Mouse (Mus musculus): ENCODE measurements at regions not wholly inside any gene's neighbourhood (a gene's known extent, or its start where the extent isn't known, plus 50 kb on each side); places are given as distances from the start of the nearest gene placed in this dataset.

DNA sequence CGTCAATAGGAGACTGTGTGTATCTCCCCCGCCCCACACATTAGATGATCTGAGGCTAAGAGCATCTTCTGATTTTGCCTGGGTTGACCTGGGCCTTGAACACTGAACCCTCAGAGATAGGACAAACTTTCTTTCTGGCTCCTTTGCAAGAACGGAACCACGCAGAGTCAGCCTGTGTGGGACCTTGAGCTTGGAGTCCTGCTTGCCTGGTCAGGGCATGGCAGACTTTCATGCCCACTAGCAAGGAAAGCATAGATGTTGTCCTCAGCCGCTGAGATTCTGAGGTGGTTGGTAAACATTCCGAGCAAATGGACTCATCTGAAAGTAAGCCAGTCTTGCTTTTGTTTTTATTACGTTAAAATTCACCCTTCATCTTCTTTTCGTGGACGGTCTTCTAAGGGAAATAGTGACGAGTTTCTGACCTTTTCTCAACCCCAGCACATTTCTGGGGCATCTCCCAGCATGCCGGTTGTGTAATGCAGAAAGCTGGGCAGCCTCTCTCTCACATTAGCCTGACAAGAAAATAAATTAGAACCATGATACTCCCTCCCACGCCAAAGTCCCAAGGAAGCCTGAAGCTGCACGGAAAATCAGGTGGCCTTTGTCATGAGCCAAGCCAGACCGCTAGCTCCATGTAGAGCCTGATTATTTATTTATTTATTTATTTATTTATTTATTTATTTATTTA is 79.2 kb upstream of the Ppm1b start:
- no peaks in the 10 kb centered on the region for H3K27me3 ChIP-seq (ENCODE audit: control insufficient read depth, insufficient read depth, low read length)
- H3K9me3 ChIP-seq (replicated peaks; ENCODE audit: control insufficient read depth, low read length) = no peaks in the 10 kb centered on the region
- H3K4me1 ChIP-seq (ENCODE audit: control insufficient read depth, insufficient read depth, low read length) = peaks cover 4% of the 10 kb centered on the region
- WGBS = 69% methylated on average over 14 of the region's 14 CpGs
- H3K27ac ChIP-seq (ENCODE audit: low read length) = no peak overlapping the region
- no peak overlapping the region for H3K4me2 ChIP-seq (ENCODE audit: low read depth, low read length)
- H3K4me3 ChIP-seq (ENCODE audit: low read length) = no peak overlapping the region
- no peaks in the 10 kb centered on the region for H3K36me3 ChIP-seq (ENCODE audit: control insufficient read depth, insufficient read depth)
- H3K9ac ChIP-seq (ENCODE audit: low read length) = no peak overlapping the region
- peak; percentile 65; the same call in 1 of the 2 replicates for ATAC-seq (replicated peaks; ENCODE audit: extremely low read depth, insufficient read depth, low FRiP score)

GRCm38 (mm10) chr17:84877864-84878224 is 78.7 kb upstream of the Ppm1b start:
- peaks cover 4% of the 10 kb centered on the region for H3K4me1 ChIP-seq (ENCODE audit: control insufficient read depth, insufficient read depth, low read length)
- H3K36me3 ChIP-seq (ENCODE audit: control insufficient read depth, insufficient read depth) = no peaks in the 10 kb centered on the region
- peak overlapping the region; percentile 63 for H3K4me2 ChIP-seq (ENCODE audit: low read depth, low read length)
- peak; percentile 32; the same call in 1 of the 2 replicates for ATAC-seq (replicated peaks; ENCODE audit: extremely low read depth, insufficient read depth, low FRiP score)
- no peaks in the 10 kb centered on the region for H3K9me3 ChIP-seq (replicated peaks; ENCODE audit: control insufficient read depth, low read length)
- WGBS = 12% methylated on average over 10 of the region's 10 CpGs
- no peak overlapping the region for H3K27ac ChIP-seq (ENCODE audit: low read length)
- peak overlapping the region; percentile 50 for H3K4me3 ChIP-seq (ENCODE audit: low read length)
- peak overlapping the region; percentile 56; the same call in 1 of the 2 replicates for H3K9ac ChIP-seq (ENCODE audit: low read length)
- H3K27me3 ChIP-seq (ENCODE audit: control insufficient read depth, insufficient read depth, low read length) = no peaks in the 10 kb centered on the region

- Histone ChIP-seq H3K4me3 (ENCODE audit: low read length) (peak overlapping the region; percentile 50; the same call in 1 of the 2 replicates), H3K27me3 (ENCODE audit: control insufficient read depth, insufficient read depth, low read length) (no peaks in the 10 kb centered on the region), H3K9me3 (replicated peaks; ENCODE audit: control insufficient read depth, low read length) (no peaks in the 10 kb centered on the region), H3K36me3 (ENCODE audit: control insufficient read depth, insufficient read depth) (no peaks in the 10 kb centered on the region), H3K4me1 (ENCODE audit: control insufficient read depth, insufficient read depth, low read length) (peaks cover 4% of the 10 kb centered on the region), H3K27ac (ENCODE audit: low read length) (0 out of 2 replicates have a peak overlapping the region, but pooled peaks have one; percentile 12), H3K9ac (ENCODE audit: low read length) (peak overlapping the region; percentile 56; the same call in 1 of the 2 replicates), H3K4me2 (ENCODE audit: low read depth, low read length) (peak overlapping the region; percentile 63)
- WGBS = 79% methylated on average over 5 of the region's 5 CpGs
- no peak for ATAC-seq (replicated peaks; ENCODE audit: extremely low read depth, insufficient read depth, low FRiP score)
Observed at GRCm38 (mm10) chr17:84878316-84878715, 78.2 kb upstream of the Ppm1b start.

GRCm38 (mm10) chr17:84879146-84879545 is 77.4 kb upstream of the Ppm1b start:
- Histone ChIP-seq H3K27ac (ENCODE audit: low read length) (no peak overlapping the region), H3K9ac (ENCODE audit: low read length) (no peak overlapping the region), H3K4me2 (ENCODE audit: low read depth, low read length) (no peak overlapping the region), H3K9me3 (replicated peaks; ENCODE audit: control insufficient read depth, low read length) (no peaks in the 10 kb centered on the region), H3K36me3 (ENCODE audit: control insufficient read depth, insufficient read depth) (no peaks in the 10 kb centered on the region), H3K4me3 (ENCODE audit: low read length) (no peak overlapping the region), H3K4me1 (ENCODE audit: control insufficient read depth, insufficient read depth, low read length) (peaks cover 4% of the 10 kb centered on the region), H3K27me3 (ENCODE audit: control insufficient read depth, insufficient read depth, low read length) (no peaks in the 10 kb centered on the region)
- WGBS = 79% methylated on average over 10 of the region's 10 CpGs
- no peak for ATAC-seq (replicated peaks; ENCODE audit: extremely low read depth, insufficient read depth, low FRiP score)

DNA sequence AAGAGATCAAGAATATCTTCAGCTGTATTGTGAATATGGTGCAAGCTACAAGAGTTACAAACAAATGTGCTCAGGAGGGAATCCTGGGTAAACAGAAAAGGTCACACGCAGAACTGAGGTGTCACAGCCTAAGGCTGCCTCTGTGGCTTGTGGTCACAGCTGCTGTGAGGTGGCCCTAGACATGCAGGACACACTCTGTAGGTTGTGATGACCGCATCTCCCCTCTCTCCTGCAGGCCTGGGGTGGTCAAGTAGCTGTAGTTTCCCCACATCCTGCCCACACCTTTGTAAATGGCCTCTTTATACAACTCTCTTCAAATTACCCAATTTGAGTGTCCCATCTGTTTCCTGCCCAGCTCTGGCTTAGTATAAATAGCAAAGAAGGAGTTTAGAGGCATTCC is 75.6 kb upstream of the Ppm1b start:
- Histone ChIP-seq H3K4me2 (ENCODE audit: low read depth, low read length) (no peak overlapping the region), H3K36me3 (ENCODE audit: control insufficient read depth, insufficient read depth) (no peaks in the 10 kb centered on the region), H3K4me3 (ENCODE audit: low read length) (no peak overlapping the region), H3K9me3 (replicated peaks; ENCODE audit: control insufficient read depth, low read length) (no peaks in the 10 kb centered on the region), H3K4me1 (ENCODE audit: control insufficient read depth, insufficient read depth, low read length) (peaks cover 4% of the 10 kb centered on the region), H3K9ac (ENCODE audit: low read length) (no peak overlapping the region), H3K27me3 (ENCODE audit: control insufficient read depth, insufficient read depth, low read length) (no peaks in the 10 kb centered on the region), H3K27ac (ENCODE audit: low read length) (no peak overlapping the region)
- no peak for ATAC-seq (replicated peaks; ENCODE audit: extremely low read depth, insufficient read depth, low FRiP score)
- WGBS = 78% methylated on average over 2 of the region's 2 CpGs

GRCm38 (mm10) chr17:84888525-84888924 is 68.0 kb upstream of the Ppm1b start:
- H3K9me3 ChIP-seq (replicated peaks; ENCODE audit: control insufficient read depth, low read length) = no peaks in the 10 kb centered on the region
- no peak overlapping the region for H3K4me2 ChIP-seq (ENCODE audit: low read depth, low read length)
- H3K9ac ChIP-seq (ENCODE audit: low read length) = no peak overlapping the region
- WGBS = 80% methylated on average over 5 of the region's 5 CpGs
- no peaks in the 10 kb centered on the region for H3K36me3 ChIP-seq (ENCODE audit: control insufficient read depth, insufficient read depth)
- no peaks in the 10 kb centered on the region; the same call in 1 of the 2 replicates for H3K4me1 ChIP-seq (ENCODE audit: control insufficient read depth, insufficient read depth, low read length)
- ATAC-seq (replicated peaks; ENCODE audit: extremely low read depth, insufficient read depth, low FRiP score) = no peak
- no peak overlapping the region for H3K27ac ChIP-seq (ENCODE audit: low read length)
- H3K4me3 ChIP-seq (ENCODE audit: low read length) = no peak overlapping the region
- H3K27me3 ChIP-seq (ENCODE audit: control insufficient read depth, insufficient read depth, low read length) = no peaks in the 10 kb centered on the region

GRCm38 (mm10) chr17:84890871-84891599 is 65.5 kb upstream of the Ppm1b start:
- peak overlapping the region; percentile 14; the same call in 1 of the 2 replicates for H3K4me2 ChIP-seq (ENCODE audit: low read depth, low read length)
- no peaks in the 10 kb centered on the region for H3K36me3 ChIP-seq (ENCODE audit: control insufficient read depth, insufficient read depth)
- H3K9ac ChIP-seq (ENCODE audit: low read length) = no peak overlapping the region
- WGBS = 50% methylated on average over 12 of the region's 12 CpGs
- H3K9me3 ChIP-seq (replicated peaks; ENCODE audit: control insufficient read depth, low read length) = no peaks in the 10 kb centered on the region
- ATAC-seq (replicated peaks; ENCODE audit: extremely low read depth, insufficient read depth, low FRiP score) = no peak
- no peak overlapping the region for H3K27ac ChIP-seq (ENCODE audit: low read length)
- H3K4me1 ChIP-seq (ENCODE audit: control insufficient read depth, insufficient read depth, low read length) = no peaks in the 10 kb centered on the region; the same call in 1 of the 2 replicates
- no peak overlapping the region for H3K4me3 ChIP-seq (ENCODE audit: low read length)
- H3K27me3 ChIP-seq (ENCODE audit: control insufficient read depth, insufficient read depth, low read length) = no peaks in the 10 kb centered on the region

DNA sequence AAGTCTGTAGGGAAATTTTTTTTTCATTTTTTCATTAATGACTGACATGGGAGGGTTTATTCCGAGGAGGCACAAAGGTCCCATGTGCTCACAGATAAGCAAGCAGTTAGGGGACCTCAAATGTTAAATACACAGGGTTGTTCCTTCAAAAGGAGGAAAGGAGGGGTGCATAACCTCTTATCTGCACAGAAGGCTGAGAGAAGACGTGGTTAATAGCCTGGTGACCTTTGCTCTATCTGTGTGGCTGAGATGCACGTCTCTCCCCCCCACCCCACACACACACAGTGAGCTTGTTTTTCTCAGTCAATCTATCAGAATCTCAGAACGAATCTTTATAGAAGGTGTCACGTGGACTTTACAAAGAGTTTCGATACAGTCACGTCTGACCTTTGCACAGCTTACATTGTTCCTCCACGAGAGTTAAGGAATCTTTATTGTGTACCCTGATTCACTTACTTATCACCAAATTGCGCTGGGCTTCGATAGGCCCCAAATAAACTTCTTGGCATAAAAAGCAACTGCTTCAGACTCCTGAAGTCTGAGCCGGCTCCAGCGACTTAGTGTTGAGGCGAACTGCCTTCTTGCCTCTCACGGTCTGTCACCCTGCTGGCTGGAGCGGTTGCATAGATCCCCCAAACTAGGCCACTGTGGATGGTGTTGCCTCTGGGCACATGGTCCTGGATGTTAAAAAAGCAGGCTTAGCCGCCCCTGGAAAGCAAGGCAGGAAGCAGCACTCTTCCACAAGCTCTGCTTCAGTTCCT is 63.1 kb upstream of the Ppm1b start:
- Histone ChIP-seq H3K4me1 (ENCODE audit: control insufficient read depth, insufficient read depth, low read length) (no peaks in the 10 kb centered on the region; the same call in 1 of the 2 replicates), H3K4me2 (ENCODE audit: low read depth, low read length) (no peak overlapping the region), H3K36me3 (ENCODE audit: control insufficient read depth, insufficient read depth) (no peaks in the 10 kb centered on the region), H3K27me3 (ENCODE audit: control insufficient read depth, insufficient read depth, low read length) (no peaks in the 10 kb centered on the region), H3K27ac (ENCODE audit: low read length) (no peak overlapping the region), H3K9ac (ENCODE audit: low read length) (no peak overlapping the region), H3K4me3 (ENCODE audit: low read length) (no peak overlapping the region), H3K9me3 (replicated peaks; ENCODE audit: control insufficient read depth, low read length) (no peaks in the 10 kb centered on the region)
- no peak for ATAC-seq (replicated peaks; ENCODE audit: extremely low read depth, insufficient read depth, low FRiP score)
- 72% methylated on average over 16 of the region's 16 CpGs for WGBS

Measured in heart, embryonic 16.5 days (tissue).